Mouse (Mus musculus) pancreas, adult 10 weeks (tissue): ENCODE measurements around the gene Ppat. TPM values are rescaled to one million over a fixed set of nuclear protein-coding genes. Genes with fewer than 3 reads are reported as not detected.

Experiments used
- polyA plus RNA-seq: library from polyadenylated mRNA; stranded (reverse); fragments of 350-450 nt; fragmentation: Illumina TruSeq; extraction: RNeasy Lipid Tissue Mini Kit (QIAGEN cat#74804); gene quantifications from one replicate; pipeline ENCODE4 v1.2.3, GENCODE M21; 2015; ENCODE audit warnings: low read depth, low replicate concordance; ENCODE audit not compliant: insufficient read depth

The Ppat gene
- polyA plus RNA-seq, result 2.5 TPM

DNA sequence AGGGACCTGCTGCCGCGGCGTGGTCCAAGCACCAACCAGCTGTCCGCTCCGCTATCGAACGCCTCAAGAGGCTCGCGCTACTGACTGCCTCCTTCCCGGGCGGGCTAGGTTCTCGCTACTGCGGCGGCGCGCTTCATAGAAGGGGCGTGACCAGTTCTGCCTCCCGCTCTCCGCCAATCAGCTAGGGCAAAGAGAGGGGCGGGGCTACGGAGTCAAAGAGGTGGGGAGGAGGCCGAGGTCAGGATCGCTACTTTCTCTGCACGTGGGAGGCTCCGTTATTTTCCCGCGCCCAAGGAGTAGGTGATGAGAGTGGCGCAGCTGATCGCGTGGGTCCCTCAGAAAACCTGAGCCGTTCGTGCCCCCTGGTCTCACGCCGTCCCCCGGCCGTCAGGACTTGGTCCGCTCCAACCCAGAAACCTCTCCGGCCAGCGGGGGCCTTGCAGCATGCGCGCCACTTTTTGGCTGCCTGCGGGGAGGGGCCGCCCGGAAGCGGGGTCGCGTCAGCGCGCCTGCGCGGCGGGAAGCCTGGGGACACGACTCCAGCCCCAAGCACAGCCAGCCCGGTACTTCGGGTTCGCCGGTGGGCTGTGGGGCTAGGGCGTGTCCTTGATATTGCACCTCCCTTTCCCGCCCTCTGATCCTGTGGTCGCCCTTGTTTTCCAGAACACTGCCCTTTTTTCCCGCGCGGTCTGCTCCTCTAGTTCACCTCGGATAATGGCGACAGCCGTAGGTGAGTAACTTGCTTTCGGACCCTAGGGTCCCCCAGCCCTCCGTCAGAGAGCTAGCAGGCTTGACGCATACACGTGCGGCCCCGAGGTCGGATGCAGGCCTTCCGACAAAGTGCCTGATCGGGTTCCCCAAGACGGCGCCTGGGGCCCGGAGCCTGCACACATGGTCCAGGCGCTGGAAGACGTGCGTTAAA is at the start of gene Ppat, which contains the start of gene Paics:
Gene Ppat (minus strand): TSS at position 473 of the 922 bp plus-strand sequence.
Gene Paics (plus strand): TSS at position 202 of the 922 bp plus-strand sequence.

DNA sequence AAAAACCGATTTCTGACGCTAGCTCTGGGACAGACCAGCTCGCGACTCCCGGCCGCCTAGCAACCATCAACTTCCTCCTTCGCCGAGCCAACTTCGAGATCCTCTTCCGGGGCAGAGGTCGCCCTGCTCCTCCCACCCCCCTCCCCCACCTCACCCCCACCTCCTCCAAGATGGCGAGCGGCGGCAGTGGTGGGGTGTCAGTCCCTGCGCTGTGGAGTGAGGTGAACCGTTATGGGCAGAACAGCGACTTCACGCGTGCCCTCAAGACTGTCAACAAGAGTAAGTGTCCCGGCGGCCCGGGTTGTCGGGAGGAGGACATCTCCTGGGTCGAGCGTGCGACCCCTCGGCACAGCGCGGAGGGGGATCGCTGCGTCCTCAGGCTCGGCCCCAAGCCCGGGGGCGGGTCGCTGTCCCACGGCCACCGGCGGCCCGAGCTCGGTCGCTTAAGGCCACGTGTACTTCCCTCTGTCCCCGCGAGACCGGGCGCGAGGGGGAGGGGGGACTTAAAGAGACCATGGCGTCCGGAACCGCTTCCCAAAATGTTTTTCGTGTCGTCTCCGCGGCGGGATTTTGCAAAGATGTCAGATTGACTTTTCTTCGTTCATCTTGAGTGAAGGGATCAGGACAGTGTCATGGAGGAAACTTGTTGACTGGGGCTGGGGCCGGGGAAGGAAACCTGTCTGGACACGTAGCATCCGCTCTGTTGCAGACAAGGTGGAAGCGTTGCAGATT is 23.3 kb upstream of the Ppat start, which contains the start of gene Srp72:
Gene Srp72 (plus strand): TSS at position 130 of the 732 bp plus-strand sequence.

GRCm38 (mm10) chr5:76905405-76906154 is 45.8 kb downstream of the Ppat start, which contains the start of gene Aasdh:
TSS of gene Aasdh (minus strand) at chr5:76905514.

Other genes with a start within 250 kb of the Ppat start
- gene Aasdh, start 46.1 kb downstream of the Ppat start, polyA plus RNA-seq, result 10.9 TPM
- gene Paics, start 271 bp downstream of the Ppat start, polyA plus RNA-seq, result 20.8 TPM
- 30.1 TPM for gene Srp72, start 23.1 kb upstream of the Ppat start, polyA plus RNA-seq
- gene Arl9, start 52.5 kb upstream of the Ppat start, polyA plus RNA-seq, result not detected
- gene Thegl, start 64.4 kb upstream of the Ppat start, polyA plus RNA-seq, result not detected
- 5.3 TPM for gene Hopx, start 163.5 kb upstream of the Ppat start, polyA plus RNA-seq